Mouse (Mus musculus) spleen, adult 2 months (tissue): ENCODE measurements at regions not wholly inside any gene's neighbourhood (a gene's known extent, or its start where the extent isn't known, plus 50 kb on each side); places are given as distances from the start of the nearest gene placed in this dataset.

Source experiments
- DNase-seq, 2 experiments: peaks; one replicate each; pipeline versions ENCODE4 v3.0.0 to v3.0.0-alpha.2; 2012 to 2021; ENCODE audit warnings: low spot score in 2 of 2, low read depth in 1 of 2
- H3K27ac ChIP-seq: fragments of 200-500 bp; 2 replicates; pipeline ENCODE4 v1.5.1; 2012; ENCODE audit warnings: low read length, inconsistent platforms; ENCODE audit not compliant: insufficient read depth
- H3K27me3 ChIP-seq: fragments of 200-500 bp; 2 replicates; pipeline ENCODE4 v1.6.1; 2012; ENCODE audit warnings: mild to moderate bottlenecking, moderate library complexity, low read length, inconsistent platforms; ENCODE audit not compliant: control insufficient read depth, insufficient read depth
- H3K36me3 ChIP-seq: fragments of 200-500 bp; 2 replicates; pipeline ENCODE4 v1.6.1; 2012; ENCODE audit warnings: mild to moderate bottlenecking, low read length, inconsistent platforms; ENCODE audit not compliant: control insufficient read depth, insufficient read depth
- H3K4me1 ChIP-seq: fragments of 200-500 bp; 2 replicates; pipeline ENCODE4 v1.6.1; 2011; ENCODE audit warnings: inconsistent platforms; ENCODE audit not compliant: control insufficient read depth, insufficient read depth, insufficient read length
- H3K4me3 ChIP-seq: fragments of 200-500 bp; 2 replicates; pipeline ENCODE4 v1.5.1; 2011; ENCODE audit warnings: mild to moderate bottlenecking, inconsistent platforms; ENCODE audit not compliant: insufficient read depth, insufficient read length; ENCODE audit errors: extremely low read depth
- CTCF ChIP-seq: fragments of 200-500 bp; IDR thresholded peaks from 2 replicates; pipeline ENCODE4 v1.5.1; 2011; ENCODE audit warnings: mild to moderate bottlenecking, inconsistent platforms; ENCODE audit not compliant: insufficient read depth, insufficient read length, insufficient replicate concordance; ENCODE audit errors: extremely low read depth
- POLR2A ChIP-seq: fragments of 200-500 bp; IDR thresholded peaks from 2 replicates; pipeline ENCODE4 v1.6.1; 2011; ENCODE audit warnings: low read depth, low read length, inconsistent platforms
- WGBS: fragments of 180-500 bp; shearing (Covaris S2); methylation state at CpG from one replicate; pipeline ENCODE4 v1.1.7; 2018; 5-methylcytosine and 5-hydroxymethylcytosine counted together

- no peak overlapping the region for H3K4me3 ChIP-seq
- no peaks in the 10 kb centered on the region for H3K27me3 ChIP-seq
- DNase-seq = no peak
- 80% methylated on average over 6 of the region's 6 CpGs for WGBS
- TF ChIP-seq CTCF (no peak), POLR2A (no peak)
- no peaks in the 10 kb centered on the region for H3K36me3 ChIP-seq
- H3K27ac ChIP-seq = no peak overlapping the region
- no peaks in the 10 kb centered on the region; the same call in 1 of the 2 replicates for H3K4me1 ChIP-seq
Observed at GRCm38 (mm10) chr19:21105004-21105403, 151.0 kb upstream of the Tmc1 start.

- H3K4me1 ChIP-seq = no peaks in the 10 kb centered on the region; the same call in 1 of the 2 replicates
- 32% methylated on average over 8 of the region's 8 CpGs for WGBS
- no peak overlapping the region for H3K27ac ChIP-seq
- no peak overlapping the region for H3K4me3 ChIP-seq
- DNase-seq = peak in 1 of 2 experiments; percentile 18
- no peak for TF ChIP-seq POLR2A
- TF ChIP-seq CTCF = no peak
- no peaks in the 10 kb centered on the region for H3K36me3 ChIP-seq
- H3K27me3 ChIP-seq = no peaks in the 10 kb centered on the region
Observed at GRCm38 (mm10) chr19:21104462-21104936, 150.5 kb upstream of the Tmc1 start.

- Histone ChIP-seq H3K4me1 (no peaks in the 10 kb centered on the region), H3K4me3 (no peak overlapping the region), H3K36me3 (no peaks in the 10 kb centered on the region), H3K27ac (no peak overlapping the region), H3K27me3 (no peaks in the 10 kb centered on the region)
- DNase-seq = no peak
- TF ChIP-seq CTCF = no peak
- TF ChIP-seq POLR2A = no peak
- WGBS = 85% methylated on average over 7 of the region's 7 CpGs
Observed at GRCm38 (mm10) chr19:21077771-21078548, 124.0 kb upstream of the Tmc1 start.

- Histone ChIP-seq H3K36me3 (no peaks in the 10 kb centered on the region), H3K4me1 (no peaks in the 10 kb centered on the region), H3K4me3 (no peak overlapping the region), H3K27ac (no peak overlapping the region), H3K27me3 (no peaks in the 10 kb centered on the region)
- WGBS = 82% methylated on average over 7 of the region's 7 CpGs
- no peak for TF ChIP-seq POLR2A
- no peak for TF ChIP-seq CTCF
- DNase-seq = no peak
Observed at GRCm38 (mm10) chr19:21068381-21068780, 114.4 kb upstream of the Tmc1 start.

- no peaks in the 10 kb centered on the region for H3K27me3 ChIP-seq
- no peak overlapping the region for H3K27ac ChIP-seq
- TF ChIP-seq CTCF (no peak), POLR2A (no peak)
- no peak overlapping the region for H3K4me3 ChIP-seq
- WGBS = 90% methylated on average over 14 of the region's 14 CpGs
- H3K4me1 ChIP-seq = no peaks in the 10 kb centered on the region
- no peak for DNase-seq
- H3K36me3 ChIP-seq = no peaks in the 10 kb centered on the region
Observed at GRCm38 (mm10) chr19:21066432-21067113, 112.6 kb upstream of the Tmc1 start.

GRCm38 (mm10) chr19:21064902-21065301, 110.9 kb upstream of the Tmc1 start:
- no peak overlapping the region for H3K27ac ChIP-seq
- TF ChIP-seq POLR2A (no peak), CTCF (no peak)
- no peaks in the 10 kb centered on the region for H3K36me3 ChIP-seq
- WGBS = 32% methylated on average over 3 of the region's 3 CpGs
- DNase-seq = no peak
- no peak overlapping the region for H3K4me3 ChIP-seq
- H3K4me1 ChIP-seq = no peaks in the 10 kb centered on the region
- H3K27me3 ChIP-seq = no peaks in the 10 kb centered on the region
